Mouse (Mus musculus) retina, postnatal 7 days (tissue): ENCODE results near the gene Hfe.
A peak's percentile ranks its signal among the peaks of the same experiment; 100 is the strongest.
"Not testable (repeated sequence)": the region's sequence is repeated elsewhere in the genome, so short reads cannot be mapped to it uniquely, and the experiment has no call there.

Experiments
- DNase-seq: peaks from one replicate; pipeline ENCODE4 v3.0.0-alpha.2; 2012; ENCODE audit warnings: low read depth, low spot score

Hfe gene

GRCm38 (mm10) chr13:23685966-23686365 lies 24.7 kb downstream of the Hfe start:
- no peak for DNase-seq

- DNase-seq = no peak
Observed at GRCm38 (mm10) chr13:23685121-23685861, 25.4 kb downstream of the Hfe start.

GRCm38 (mm10) chr13:23684295-23684945 lies 26.2 kb downstream of the Hfe start:
- peak; percentile 70 for DNase-seq

GRCm38 (mm10) chr13:23683755-23684281 lies 26.8 kb downstream of the Hfe start, which contains the start of the genes Hist1h2ac and Hist1h2bc:
Gene Hist1h2ac (minus strand): TSS chr13:23683948.
Gene Hist1h2bc (plus strand): TSS chr13:23684199.
- peak; percentile 87 for DNase-seq

GRCm38 (mm10) chr13:23682947-23683754 lies 27.5 kb downstream of the Hfe start:
- not testable (repeated sequence) for DNase-seq

DNA sequence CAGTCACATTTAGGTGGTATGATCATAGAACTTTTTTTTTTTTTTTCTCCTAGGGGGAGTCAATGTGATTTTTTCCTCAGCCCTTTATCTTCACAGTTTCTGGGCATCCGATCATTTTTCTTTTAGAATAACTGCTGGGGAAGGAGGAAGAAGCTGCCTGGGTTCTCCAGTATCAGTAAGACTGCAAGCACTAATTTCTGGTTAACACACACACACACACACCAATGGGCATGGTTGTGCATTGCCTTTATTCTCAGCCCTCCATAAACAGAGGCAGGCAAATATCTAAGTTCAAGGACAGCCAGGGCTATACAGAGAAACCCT lies 28.1 kb downstream of the Hfe start:
- no peak for DNase-seq

DNA sequence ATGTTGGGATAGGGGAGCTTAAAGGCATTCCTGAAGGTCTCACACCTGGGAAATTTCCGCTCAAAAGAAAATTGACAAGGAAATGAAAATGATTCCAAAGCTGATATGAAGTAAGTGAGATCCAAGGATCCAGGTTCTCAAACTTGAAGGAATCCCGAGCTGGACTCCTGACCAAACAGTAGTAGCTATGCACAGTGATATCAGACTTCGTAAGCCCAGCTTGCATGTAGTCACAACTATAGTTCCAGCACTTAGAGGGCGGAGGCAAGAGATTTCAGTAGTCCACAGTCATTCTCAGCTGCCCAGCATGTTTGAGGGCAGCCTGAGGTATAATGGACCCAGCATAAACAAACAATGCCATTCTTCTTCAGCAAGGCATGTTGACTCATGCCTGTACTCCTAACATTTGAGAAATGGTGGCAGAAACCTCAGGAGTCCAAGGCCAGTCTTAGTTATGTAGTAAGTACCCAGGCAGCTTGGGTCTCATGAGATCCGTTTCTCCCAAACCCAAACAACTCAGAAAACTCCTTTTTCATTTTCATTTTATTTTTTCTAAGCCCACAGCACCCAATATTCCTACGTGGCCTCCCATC lies 28.6 kb downstream of the Hfe start:
- DNase-seq = no peak

DNA sequence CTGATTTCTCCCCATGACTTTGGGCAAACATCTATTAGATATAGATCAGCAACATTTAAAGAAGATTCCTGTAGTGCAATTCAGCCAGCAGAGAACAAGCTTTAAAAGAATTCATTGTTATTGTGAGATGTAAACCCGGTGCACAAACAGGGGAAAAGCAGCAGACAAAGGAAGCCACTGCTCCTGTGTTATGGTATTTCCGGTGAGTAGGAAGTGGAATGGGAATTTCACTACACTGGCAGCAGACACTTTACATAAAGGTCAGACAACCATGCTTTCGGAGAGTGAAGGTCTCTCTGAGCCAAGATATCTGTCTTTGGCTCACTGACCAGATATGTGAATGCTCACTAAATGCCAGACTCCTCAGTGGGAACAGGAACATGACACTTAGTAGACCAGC lies 48.1 kb downstream of the Hfe start:
- no peak for DNase-seq

DNA sequence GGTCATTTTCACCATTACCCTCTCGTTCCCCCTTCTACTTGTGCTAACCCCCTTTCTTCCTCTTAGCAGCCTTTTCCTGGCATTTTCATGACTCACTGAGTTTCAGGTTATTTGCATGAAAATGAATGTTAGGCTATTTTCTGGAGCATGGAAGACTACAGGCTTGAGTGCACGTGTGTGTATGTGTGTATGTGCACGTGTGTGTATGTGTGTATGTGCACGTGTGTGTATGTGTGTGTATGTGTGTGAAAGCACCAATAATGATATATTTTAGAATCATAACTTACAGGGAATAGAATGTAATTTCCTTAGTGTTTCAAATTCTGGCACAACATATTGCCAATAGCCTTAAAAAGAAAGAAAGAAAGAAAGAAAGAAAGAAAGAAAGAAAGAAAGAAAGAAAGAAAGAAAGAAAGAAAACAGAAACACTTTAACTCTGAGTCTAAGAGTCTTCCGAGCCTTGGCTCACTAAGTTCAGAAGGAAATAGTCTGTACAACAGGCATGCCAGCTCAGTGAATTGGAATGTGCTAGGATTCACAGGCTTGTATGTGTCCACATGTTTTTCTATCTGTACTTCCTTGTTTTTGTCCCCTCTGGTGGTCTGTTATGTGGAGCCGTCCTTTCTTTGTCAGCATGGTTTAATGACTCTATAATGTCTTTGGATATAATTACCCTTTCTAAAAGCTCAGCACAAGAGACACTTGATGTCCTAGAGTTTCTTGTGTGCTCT lies 50.9 kb downstream of the Hfe start:
- no peak for DNase-seq
